Mouse (Mus musculus) limb, embryonic 14.5 days (tissue): Measurements from ENCODE around the gene Tnrc6b. TPM values are rescaled to one million over a fixed set of nuclear protein-coding genes. Genes with fewer than 3 reads are reported as not detected.

Experiments
- ATAC-seq: fragments of 200-750 bp; cut with Nextera tagmentation; 2 replicates; pipeline ENCODE4 v1.8.0; 2017; ENCODE audit warnings: low read depth, moderate number of reproducible peaks, moderate TSS enrichment; ENCODE audit not compliant: low FRiP score
- DNase-seq: peaks from one replicate; pipeline ENCODE4 v3.0.0-alpha.2; 2015; ENCODE audit warnings: low spot score
- H3K27ac ChIP-seq: fragments of 300-500 bp; sonication (generic); replicated peaks from 2 replicates; pipeline ENCODE4 v1.5.1; 2014; ENCODE audit warnings: low read depth, mild to moderate bottlenecking, low read length, moderate library complexity, mixed read lengths
- H3K27me3 ChIP-seq: fragments of 300-500 bp; sonication (generic); 2 replicates; pipeline ENCODE4 v1.6.1; 2014; ENCODE audit warnings: low read length, mixed read lengths; ENCODE audit not compliant: control insufficient read depth, insufficient read depth
- H3K36me3 ChIP-seq: fragments of 300-500 bp; sonication (generic); 2 replicates; pipeline ENCODE4 v1.6.1; 2014; ENCODE audit warnings: mild to moderate bottlenecking, low read length, moderate library complexity, mixed read lengths; ENCODE audit not compliant: control insufficient read depth, insufficient read depth
- H3K4me1 ChIP-seq: fragments of 300-500 bp; sonication (generic); 2 replicates; pipeline ENCODE4 v1.6.1; 2014; ENCODE audit warnings: antibody characterized with exemption, low read length, mixed read lengths; ENCODE audit not compliant: control insufficient read depth, insufficient read depth
- H3K4me2 ChIP-seq: fragments of 300-500 bp; sonication (generic); replicated peaks from 2 replicates; pipeline ENCODE4 v1.6.1; 2014; ENCODE audit warnings: low read depth, mild to moderate bottlenecking, low read length, moderate library complexity; ENCODE audit not compliant: severe bottlenecking
- H3K4me3 ChIP-seq: fragments of 300-500 bp; sonication (generic); replicated peaks from 2 replicates; pipeline ENCODE4 v1.5.1; 2014; ENCODE audit warnings: low read length
- H3K9ac ChIP-seq: fragments of 300-500 bp; sonication (generic); 2 replicates; pipeline ENCODE4 v1.6.1; 2014; ENCODE audit warnings: mild to moderate bottlenecking, low read depth, low read length, moderate library complexity; ENCODE audit not compliant: severe bottlenecking
- H3K9me3 ChIP-seq: fragments of 300-500 bp; sonication (generic); 2 replicates; pipeline ENCODE4 v1.6.1; 2016; ENCODE audit warnings: low read length; ENCODE audit not compliant: control insufficient read depth
- POLR2A ChIP-seq: fragments of 200-500 bp; IDR thresholded peaks from 2 replicates; pipeline ENCODE4 v1.8.0; 2012; ENCODE audit warnings: inconsistent platforms, mild to moderate bottlenecking, moderate library complexity, borderline replicate concordance; ENCODE audit not compliant: insufficient read depth, insufficient read length; ENCODE audit errors: extremely low read depth
- WGBS: fragments of 180-500 bp; shearing (Covaris S2); extraction: QIAGEN DNeasy Blood & Tissue Kit; methylation state at CpG from one replicate; pipeline ENCODE4 v1.1.7; 2014; 5-methylcytosine and 5-hydroxymethylcytosine counted together
- polyA plus RNA-seq, 2 experiments: library from polyadenylated mRNA; depleted of rRNA in 1 of 2; stranded (reverse) in 1 of 2; unstranded in 1 of 2; fragments of >200 nt; fragmentation: Nextera tagmentation in 1 of 2; extraction: Ambion mirVana in 1 of 2; gene quantifications; 2 replicates each; pipeline versions ENCODE4 v1.2.1 to v1.2.3; 2012 to 2014

Gene Tnrc6b
- polyA plus RNA-seq, 2 experiments: 12.5 to 15.8 TPM

- no peak overlapping the region for H3K27ac ChIP-seq
- H3K4me2 ChIP-seq: no peak overlapping the region
- no peaks in the 10 kb centered on the region for H3K4me1 ChIP-seq
- no peaks in the 10 kb centered on the region for H3K27me3 ChIP-seq
- ATAC-seq (no peak), DNase-seq (no peak)
- no peak overlapping the region for H3K4me3 ChIP-seq
- H3K36me3 ChIP-seq: no peaks in the 10 kb centered on the region
- TF ChIP-seq POLR2A: no peak
- no peak overlapping the region for H3K9ac ChIP-seq
- H3K9me3 ChIP-seq: no peaks in the 10 kb centered on the region
- 76% methylated on average over 1 of the region's 1 CpGs for WGBS
Measured at GRCm38 (mm10) chr15:80739972-80740371, 28.9 kb downstream of the Tnrc6b start.

GRCm38 (mm10) chr15:80741836-80742235 is 30.7 kb downstream of the Tnrc6b start:
- 81% methylated on average over 1 of the region's 1 CpGs for WGBS
- Histone ChIP-seq H3K36me3 (no peaks in the 10 kb centered on the region), H3K27me3 (no peaks in the 10 kb centered on the region), H3K27ac (no peak overlapping the region), H3K9me3 (no peaks in the 10 kb centered on the region), H3K4me2 (no peak overlapping the region), H3K4me3 (no peak overlapping the region), H3K4me1 (no peaks in the 10 kb centered on the region), H3K9ac (no peak overlapping the region)
- DNase-seq (no peak), ATAC-seq (no peak)
- no peak for TF ChIP-seq POLR2A

- WGBS: 92% methylated on average over 3 of the region's 3 CpGs
- Histone ChIP-seq H3K36me3 (no peaks in the 10 kb centered on the region), H3K9ac (no peak overlapping the region), H3K4me1 (no peaks in the 10 kb centered on the region), H3K9me3 (no peaks in the 10 kb centered on the region), H3K4me2 (no peak overlapping the region), H3K4me3 (no peak overlapping the region), H3K27ac (no peak overlapping the region), H3K27me3 (no peaks in the 10 kb centered on the region)
- no peak for TF ChIP-seq POLR2A
- DNase-seq: no peak
- no peak for ATAC-seq
Measured at GRCm38 (mm10) chr15:80742991-80743474, 31.9 kb downstream of the Tnrc6b start.

- no peaks in the 10 kb centered on the region for H3K36me3 ChIP-seq
- no peaks in the 10 kb centered on the region for H3K9me3 ChIP-seq
- WGBS: 84% methylated on average over 7 of the region's 7 CpGs
- no peaks in the 10 kb centered on the region for H3K4me1 ChIP-seq
- TF ChIP-seq POLR2A: no peak
- H3K27ac ChIP-seq: no peak overlapping the region
- no peak for ATAC-seq
- no peak for DNase-seq
- H3K9ac ChIP-seq: no peak overlapping the region
- no peak overlapping the region for H3K4me3 ChIP-seq
- no peaks in the 10 kb centered on the region for H3K27me3 ChIP-seq
- H3K4me2 ChIP-seq: no peak overlapping the region
Measured at GRCm38 (mm10) chr15:80743606-80744005, 32.5 kb downstream of the Tnrc6b start.

GRCm38 (mm10) chr15:80744667-80745422 is 33.7 kb downstream of the Tnrc6b start:
- H3K27ac ChIP-seq: no peak overlapping the region
- H3K36me3 ChIP-seq: 0 out of 2 replicates have a peak, but pooled peaks cover 3% of the 10 kb centered on the region
- H3K27me3 ChIP-seq: no peaks in the 10 kb centered on the region
- ATAC-seq (no peak), DNase-seq (no peak)
- no peaks in the 10 kb centered on the region for H3K4me1 ChIP-seq
- no peak for TF ChIP-seq POLR2A
- WGBS: 89% methylated on average over 3 of the region's 3 CpGs
- H3K4me3 ChIP-seq: no peak overlapping the region
- H3K9ac ChIP-seq: no peak overlapping the region
- no peak overlapping the region for H3K4me2 ChIP-seq
- no peaks in the 10 kb centered on the region for H3K9me3 ChIP-seq
